Mouse (Mus musculus) right cerebral cortex, postnatal 36 days (tissue): Measurements from ENCODE around the gene Mt4.

ENCODE experiments used
- DNase-seq, 2 experiments: peaks; one replicate each; pipeline ENCODE4 v3.0.0; 2022; ENCODE audit warnings: low spot score in 2 of 2, mixed read lengths in 1 of 2

Gene Mt4

GRCm38 (mm10) chr8:94136933-94137332, at the start of gene Mt4:
TSS of gene Mt4 (plus strand) at chr8:94137197.
- no peak for DNase-seq

- DNase-seq = no peak
Observed at GRCm38 (mm10) chr8:94087964-94088363, 49.0 kb upstream of the Mt4 start.

- no peak for DNase-seq
Observed at GRCm38 (mm10) chr8:94089715-94090114, 47.3 kb upstream of the Mt4 start.

- DNase-seq = no peak
Observed at GRCm38 (mm10) chr8:94092848-94093247, 44.1 kb upstream of the Mt4 start.

GRCm38 (mm10) chr8:94094281-94094680, 42.7 kb upstream of the Mt4 start:
- no peak for DNase-seq

- DNase-seq = peak; percentile 100
Observed at GRCm38 (mm10) chr8:94098081-94098974, 38.7 kb upstream of the Mt4 start, which contains the start of gene Bbs2. TSS of gene Bbs2 (minus strand) at chr8:94098928.

GRCm38 (mm10) chr8:94098996-94099395, 38.0 kb upstream of the Mt4 start:
- no peak for DNase-seq

GRCm38 (mm10) chr8:94104146-94104545, 32.9 kb upstream of the Mt4 start:
- peak in 1 of 2 experiments; percentile 37 for DNase-seq

- no peak for DNase-seq
Observed at GRCm38 (mm10) chr8:94107871-94108270, 29.1 kb upstream of the Mt4 start.

GRCm38 (mm10) chr8:94109396-94109795, 27.6 kb upstream of the Mt4 start:
- no peak for DNase-seq

GRCm38 (mm10) chr8:94109835-94110234, 27.2 kb upstream of the Mt4 start:
- DNase-seq = no peak

- DNase-seq = no peak
Observed at GRCm38 (mm10) chr8:94110526-94111177, 26.3 kb upstream of the Mt4 start.

- no peak for DNase-seq
Observed at GRCm38 (mm10) chr8:94113435-94113834, 23.6 kb upstream of the Mt4 start.

- DNase-seq = no peak
Observed at GRCm38 (mm10) chr8:94113972-94114371, 23.0 kb upstream of the Mt4 start.

GRCm38 (mm10) chr8:94118776-94119430, 18.1 kb upstream of the Mt4 start:
- DNase-seq = peak; percentile 60 to 69

GRCm38 (mm10) chr8:94121625-94122024, 15.4 kb upstream of the Mt4 start:
- no peak for DNase-seq

- no peak for DNase-seq
Observed at GRCm38 (mm10) chr8:94122711-94123468, 14.1 kb upstream of the Mt4 start.

GRCm38 (mm10) chr8:94127711-94128110, 9.3 kb upstream of the Mt4 start:
- DNase-seq = no peak

GRCm38 (mm10) chr8:94129133-94129789, 7.7 kb upstream of the Mt4 start:
- no peak for DNase-seq

GRCm38 (mm10) chr8:94130126-94130525, 6.9 kb upstream of the Mt4 start:
- DNase-seq = no peak

- DNase-seq = no peak
Observed at GRCm38 (mm10) chr8:94132096-94132495, 4.9 kb upstream of the Mt4 start.
